Mouse (Mus musculus): ENCODE data around the gene Fbxo46. TPM values are rescaled to one million over a fixed set of nuclear protein-coding genes. Genes with fewer than 3 reads are reported as not detected.
A peak's percentile ranks its signal among the peaks of the same experiment; 100 is the strongest.

Gene Fbxo46
- polyA plus RNA-seq, 1 experiment from 2014 or later: 6.4 TPM

DNA sequence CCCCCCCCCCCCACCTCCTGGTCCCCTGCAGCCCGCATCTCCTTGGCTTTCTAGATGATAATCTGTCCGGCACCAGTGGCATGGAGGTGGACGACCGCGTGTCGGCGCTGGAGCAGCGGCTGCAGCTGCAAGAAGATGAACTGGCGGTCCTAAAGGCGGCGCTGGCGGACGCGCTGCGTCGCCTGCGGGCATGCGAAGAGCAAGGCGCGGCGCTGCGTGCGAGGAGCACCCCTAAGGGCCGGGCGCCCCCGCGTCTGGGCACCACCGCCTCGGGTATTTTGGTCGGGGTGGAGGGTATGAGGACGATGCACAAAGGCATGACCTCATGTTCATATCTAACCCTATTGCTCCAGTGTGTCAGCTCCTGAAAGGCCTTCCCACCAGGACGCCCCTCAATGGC, 59.5 kb downstream of the Fbxo46 start:
- H3K9ac ChIP-seq (ENCODE audit: low read depth, low read length): no peak overlapping the region
- ATAC-seq (replicated peaks; ENCODE audit: insufficient number of reproducible peaks, low FRiP score, low TSS enrichment): no peak
- H3K36me3 ChIP-seq (ENCODE audit: control insufficient read depth, insufficient read depth, low read length): no peaks in the 10 kb centered on the region; the same call in 1 of the 2 replicates
- H3K27me3 ChIP-seq (ENCODE audit: control insufficient read depth, insufficient read depth, low read length): peaks cover 45% of the 10 kb centered on the region
- no peak overlapping the region for H3K27ac ChIP-seq (ENCODE audit: low read depth, low read length)
- H3K4me3 ChIP-seq (ENCODE audit: low read depth, low read length): peak overlapping the region; percentile 25
- WGBS (ENCODE audit: insufficient replicate concordance): under 1% methylated on average over 31 of the region's 32 CpGs
- H3K4me1 ChIP-seq (ENCODE audit: control insufficient read depth, insufficient read depth, low read length): peaks cover 17% of the 10 kb centered on the region
- H3K9me3 ChIP-seq (replicated peaks; ENCODE audit: control insufficient read depth, low read length): no peaks in the 10 kb centered on the region
- H3K4me2 ChIP-seq: peak overlapping the region; percentile 56

DNA sequence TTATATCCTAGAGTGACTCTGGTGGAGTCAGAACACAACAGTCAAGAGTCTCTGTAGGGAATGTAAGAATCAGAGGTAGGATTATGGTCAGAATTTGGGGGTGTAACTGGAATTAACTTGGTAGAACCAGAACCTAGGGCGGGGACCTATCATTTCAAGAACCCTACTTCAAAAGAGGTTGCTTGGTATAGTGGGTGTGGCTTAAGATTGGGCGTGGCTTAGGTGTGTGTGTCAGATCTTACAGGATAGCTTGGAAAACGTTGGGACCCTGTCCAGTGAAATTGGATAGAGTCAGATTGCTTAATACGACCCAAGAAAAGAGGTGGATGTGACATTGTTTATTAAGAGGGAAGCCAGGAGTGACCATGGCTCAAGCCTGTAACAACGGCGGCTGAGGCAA, 60.3 kb downstream of the Fbxo46 start:
- no peak for ATAC-seq (replicated peaks; ENCODE audit: insufficient number of reproducible peaks, low FRiP score, low TSS enrichment)
- H3K4me1 ChIP-seq (ENCODE audit: control insufficient read depth, insufficient read depth, low read length): peaks cover 23% of the 10 kb centered on the region
- H3K9ac ChIP-seq (ENCODE audit: low read depth, low read length): no peak overlapping the region
- no peaks in the 10 kb centered on the region; the same call in 1 of the 2 replicates for H3K36me3 ChIP-seq (ENCODE audit: control insufficient read depth, insufficient read depth, low read length)
- H3K9me3 ChIP-seq (replicated peaks; ENCODE audit: control insufficient read depth, low read length): no peaks in the 10 kb centered on the region
- H3K27ac ChIP-seq (ENCODE audit: low read depth, low read length): no peak overlapping the region
- H3K4me2 ChIP-seq: peak overlapping the region; percentile 56
- 38% methylated on average over 6 of the region's 6 CpGs for WGBS (ENCODE audit: insufficient replicate concordance)
- H3K27me3 ChIP-seq (ENCODE audit: control insufficient read depth, insufficient read depth, low read length): peaks cover 41% of the 10 kb centered on the region
- H3K4me3 ChIP-seq (ENCODE audit: low read depth, low read length): peak overlapping the region; percentile 25; the same call in 1 of the 2 replicates

DNA sequence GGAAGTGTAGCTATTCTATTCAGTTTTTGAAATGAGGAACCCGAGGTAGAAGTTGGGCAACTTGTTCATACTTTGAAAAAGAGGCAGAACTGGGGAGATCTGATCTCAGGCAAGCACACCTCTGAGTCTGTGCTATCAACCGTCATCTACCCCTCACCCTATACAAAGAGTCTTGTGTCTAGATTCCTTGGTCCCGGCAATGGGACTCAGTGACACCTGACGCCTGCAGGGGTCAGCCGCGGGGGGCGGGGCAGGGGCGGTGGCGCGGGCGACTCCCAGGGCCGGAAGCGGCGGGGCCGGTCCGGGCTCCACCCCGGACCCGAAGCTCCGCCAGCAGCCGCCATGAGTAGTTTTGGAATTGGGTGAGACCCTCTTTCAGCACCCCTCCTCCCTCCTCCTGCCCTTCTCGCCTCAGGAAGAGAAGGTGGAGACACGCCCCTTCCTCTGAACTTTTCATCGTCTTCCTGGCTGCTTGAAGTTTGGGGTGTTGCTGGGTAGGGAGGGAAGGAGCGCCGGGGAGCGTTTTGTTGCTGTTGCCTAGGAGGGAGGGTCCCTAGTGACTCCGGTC, 61.3 kb downstream of the Fbxo46 start:
- Histone ChIP-seq H3K4me3 (ENCODE audit: low read depth, low read length) (peak overlapping the region; percentile 72), H3K27me3 (ENCODE audit: control insufficient read depth, insufficient read depth, low read length) (peaks cover 34% of the 10 kb centered on the region), H3K36me3 (ENCODE audit: control insufficient read depth, insufficient read depth, low read length) (no peaks in the 10 kb centered on the region; the same call in 1 of the 2 replicates), H3K9ac (ENCODE audit: low read depth, low read length) (peak overlapping the region; percentile 83), H3K4me2 (peak overlapping the region; percentile 92), H3K4me1 (ENCODE audit: control insufficient read depth, insufficient read depth, low read length) (peaks cover 26% of the 10 kb centered on the region), H3K27ac (ENCODE audit: low read depth, low read length) (no peak overlapping the region), H3K9me3 (replicated peaks; ENCODE audit: control insufficient read depth, low read length) (no peaks in the 10 kb centered on the region)
- ATAC-seq (replicated peaks; ENCODE audit: insufficient number of reproducible peaks, low FRiP score, low TSS enrichment): peak; percentile 50; the same call in 1 of the 2 replicates
- 2% methylated on average over 27 of the region's 27 CpGs for WGBS (ENCODE audit: insufficient replicate concordance)

DNA sequence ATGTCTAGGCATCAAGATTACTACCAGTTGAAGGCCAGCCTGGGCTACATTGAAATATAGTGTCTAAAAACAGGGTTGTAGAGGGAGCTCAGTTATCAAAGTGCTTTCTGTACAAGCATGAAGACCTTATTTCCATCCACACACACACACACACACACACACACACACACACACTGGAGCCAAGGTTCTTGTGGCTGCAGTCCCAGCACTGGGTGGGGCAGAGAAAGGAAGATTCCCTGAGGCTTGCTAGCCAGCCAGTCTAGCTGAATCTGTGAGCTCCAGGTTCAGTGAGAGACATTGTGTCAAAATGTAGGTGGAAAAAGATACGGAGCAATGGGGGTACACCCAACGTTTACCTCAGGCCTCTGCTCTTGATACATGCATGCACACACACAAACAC, 64.6 kb downstream of the Fbxo46 start:
- no peak for ATAC-seq (replicated peaks; ENCODE audit: insufficient number of reproducible peaks, low FRiP score, low TSS enrichment)
- H3K4me1 ChIP-seq (ENCODE audit: control insufficient read depth, insufficient read depth, low read length): peaks cover 21% of the 10 kb centered on the region
- H3K36me3 ChIP-seq (ENCODE audit: control insufficient read depth, insufficient read depth, low read length): peaks cover 3% of the 10 kb centered on the region; the same call in 1 of the 2 replicates
- 86% methylated on average over 2 of the region's 2 CpGs for WGBS (ENCODE audit: insufficient replicate concordance)
- no peaks in the 10 kb centered on the region for H3K9me3 ChIP-seq (replicated peaks; ENCODE audit: control insufficient read depth, low read length)
- no peak overlapping the region for H3K4me3 ChIP-seq (ENCODE audit: low read depth, low read length)
- H3K9ac ChIP-seq (ENCODE audit: low read depth, low read length): no peak overlapping the region
- H3K27ac ChIP-seq (ENCODE audit: low read depth, low read length): no peak overlapping the region
- H3K4me2 ChIP-seq: no peak overlapping the region
- H3K27me3 ChIP-seq (ENCODE audit: control insufficient read depth, insufficient read depth, low read length): peaks cover 3% of the 10 kb centered on the region; the same call in 1 of the 2 replicates

DNA sequence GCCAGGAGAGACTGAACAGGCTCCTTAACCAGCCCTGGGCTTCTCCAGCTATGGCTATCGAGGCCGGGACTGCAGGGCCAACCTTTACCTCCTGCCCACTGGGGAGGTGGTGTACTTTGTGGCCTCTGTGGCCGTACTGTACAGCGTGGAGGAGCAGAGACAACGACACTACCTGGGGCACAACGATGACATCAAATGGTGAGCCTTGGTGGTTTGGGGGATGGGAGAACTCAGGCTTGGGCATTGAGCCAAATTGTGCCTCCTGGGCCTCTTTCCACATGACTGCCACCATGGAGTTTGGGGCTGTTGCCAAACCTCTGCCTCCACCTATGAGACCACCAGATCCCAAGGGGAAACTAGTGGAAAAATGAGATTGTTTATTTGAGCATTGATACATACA, 65.1 kb downstream of the Fbxo46 start:
- WGBS (ENCODE audit: insufficient replicate concordance): 81% methylated on average over 6 of the region's 6 CpGs
- H3K9ac ChIP-seq (ENCODE audit: low read depth, low read length): no peak overlapping the region

More for the DNA sequence above, 65.1 kb downstream of the Fbxo46 start:
- Histone ChIP-seq H3K4me2 (no peak overlapping the region), H3K9me3 (replicated peaks; ENCODE audit: control insufficient read depth, low read length) (no peaks in the 10 kb centered on the region), H3K27me3 (ENCODE audit: control insufficient read depth, insufficient read depth, low read length) (no peaks in the 10 kb centered on the region), H3K27ac (ENCODE audit: low read depth, low read length) (0 out of 2 replicates have a peak overlapping the region, but pooled peaks have one; percentile 29), H3K4me1 (ENCODE audit: control insufficient read depth, insufficient read depth, low read length) (peaks cover 18% of the 10 kb centered on the region), H3K36me3 (ENCODE audit: control insufficient read depth, insufficient read depth, low read length) (peaks cover 3% of the 10 kb centered on the region), H3K4me3 (ENCODE audit: low read depth, low read length) (no peak overlapping the region)
- ATAC-seq (replicated peaks; ENCODE audit: insufficient number of reproducible peaks, low FRiP score, low TSS enrichment): no peak; the same call in 1 of the 2 replicates

MicroRNAs within 50 kb of the gene (microRNA counts, 519-probe panel; counts per million panel counts)
- microRNA mmu-miR-330: 32.2 counts per million

Small RNA genes lying within 50 kb of the gene (microRNA-seq; reads per million reads assigned to microRNA genes)
- gene Mir3100 (ENCODE audit: borderline number of aligned reads): 0.68 reads per million, percentile 4 among the genes with 10 or more reads in this experiment
- gene Mir330 (ENCODE audit: borderline number of aligned reads): 271 reads per million, percentile 74 among the genes with 10 or more reads in this experiment

Other genes with a start within 250 kb of the Fbxo46 start
- gene Pglyrp1, start 248.5 kb upstream of the Fbxo46 start, polyA plus RNA-seq (2014; fragmentation: Nextera tagmentation; extraction: Ambion mirVana): 0.45 and 1.6 TPM in 2 replicates
- 12.1 and 19.8 TPM in 2 replicates for gene Ccdc61, start 209.4 kb upstream of the Fbxo46 start, polyA plus RNA-seq (2014; fragmentation: Nextera tagmentation; extraction: Ambion mirVana)
- gene Nova2, start 194.0 kb upstream of the Fbxo46 start, polyA plus RNA-seq (2014; fragmentation: Nextera tagmentation; extraction: Ambion mirVana): 0.77 and 0.93 TPM in 2 replicates
- gene Nanos2, start 132.5 kb upstream of the Fbxo46 start, polyA plus RNA-seq (2014; fragmentation: Nextera tagmentation; extraction: Ambion mirVana): not detected in 2 replicates
- gene Mypop, start 128.6 kb upstream of the Fbxo46 start, polyA plus RNA-seq (2014; fragmentation: Nextera tagmentation; extraction: Ambion mirVana): 2.1 and 2.2 TPM in 2 replicates
- gene Irf2bp1, start 115.8 kb upstream of the Fbxo46 start, polyA plus RNA-seq (2014; fragmentation: Nextera tagmentation; extraction: Ambion mirVana): 13.9 and 14.2 TPM in 2 replicates
- gene Foxa3, start 96.3 kb upstream of the Fbxo46 start, polyA plus RNA-seq (2014; fragmentation: Nextera tagmentation; extraction: Ambion mirVana): 0.59 TPM in 1 of 2 replicates, not detected in the other
- gene Sympk, start 95.5 kb upstream of the Fbxo46 start, polyA plus RNA-seq (2014; fragmentation: Nextera tagmentation; extraction: Ambion mirVana): 17.6 and 21.4 TPM in 2 replicates
- not detected in 2 replicates for gene Rsph6a, start 65.2 kb upstream of the Fbxo46 start, polyA plus RNA-seq (2014; fragmentation: Nextera tagmentation; extraction: Ambion mirVana)
- gene Dmwd, start 43.6 kb upstream of the Fbxo46 start, polyA plus RNA-seq (2014; fragmentation: Nextera tagmentation; extraction: Ambion mirVana): 15.2 and 16.2 TPM in 2 replicates
- 17.0 and 17.7 TPM in 2 replicates for gene Dmpk, start 36.0 kb upstream of the Fbxo46 start, polyA plus RNA-seq (2014; fragmentation: Nextera tagmentation; extraction: Ambion mirVana)
- 6.6 and 6.9 TPM in 2 replicates for gene Six5, start 25.3 kb upstream of the Fbxo46 start, polyA plus RNA-seq (2014; fragmentation: Nextera tagmentation; extraction: Ambion mirVana)
- gene Gm4969, start 1.5 kb upstream of the Fbxo46 start, polyA plus RNA-seq (2014; fragmentation: Nextera tagmentation; extraction: Ambion mirVana): 2.2 and 2.7 TPM in 2 replicates
- gene Qpctl, start 29.4 kb downstream of the Fbxo46 start, polyA plus RNA-seq (2014; fragmentation: Nextera tagmentation; extraction: Ambion mirVana): 6.4 and 7.6 TPM in 2 replicates
- 120 and 125 TPM in 2 replicates for gene Snrpd2, start 29.9 kb downstream of the Fbxo46 start, polyA plus RNA-seq (2014; fragmentation: Nextera tagmentation; extraction: Ambion mirVana)
- 9.0 and 10.8 TPM in 2 replicates for gene Gipr, start 46.3 kb downstream of the Fbxo46 start, polyA plus RNA-seq (2014; fragmentation: Nextera tagmentation; extraction: Ambion mirVana)
- 5.4 and 6.9 TPM in 2 replicates for gene Eml2, start 56.6 kb downstream of the Fbxo46 start, polyA plus RNA-seq (2014; fragmentation: Nextera tagmentation; extraction: Ambion mirVana)
- gene Gpr4, start 92.7 kb downstream of the Fbxo46 start, polyA plus RNA-seq (2014; fragmentation: Nextera tagmentation; extraction: Ambion mirVana): 1.3 and 1.4 TPM in 2 replicates
- gene Opa3, start 108.5 kb downstream of the Fbxo46 start, polyA plus RNA-seq (2014; fragmentation: Nextera tagmentation; extraction: Ambion mirVana): 41.2 and 41.6 TPM in 2 replicates
- gene Vasp, start 152.0 kb downstream of the Fbxo46 start, polyA plus RNA-seq (2014; fragmentation: Nextera tagmentation; extraction: Ambion mirVana): 61.9 and 102 TPM in 2 replicates
- 0.34 TPM in 1 of 2 replicates, not detected in the other for gene Ppm1n, start 160.2 kb downstream of the Fbxo46 start, polyA plus RNA-seq (2014; fragmentation: Nextera tagmentation; extraction: Ambion mirVana)
- 25.3 and 31.2 TPM in 2 replicates for gene Rtn2, start 162.8 kb downstream of the Fbxo46 start, polyA plus RNA-seq (2014; fragmentation: Nextera tagmentation; extraction: Ambion mirVana)
- 0.11 and 0.17 TPM in 2 replicates for gene Fosb, start 190.2 kb downstream of the Fbxo46 start, polyA plus RNA-seq (2014; fragmentation: Nextera tagmentation; extraction: Ambion mirVana)
- gene Ercc1, start 224.9 kb downstream of the Fbxo46 start, polyA plus RNA-seq (2014; fragmentation: Nextera tagmentation; extraction: Ambion mirVana): 72.5 and 74.5 TPM in 2 replicates
- gene Cd3eap, start 239.6 kb downstream of the Fbxo46 start, polyA plus RNA-seq (2014; fragmentation: Nextera tagmentation; extraction: Ambion mirVana): 17.6 and 18.9 TPM in 2 replicates
- gene Ppp1r13l, start 239.9 kb downstream of the Fbxo46 start, polyA plus RNA-seq (2014; fragmentation: Nextera tagmentation; extraction: Ambion mirVana): 12.4 and 17.6 TPM in 2 replicates